Comparison of ENCODE assay signal across 8 mouse cellular contexts in the genomic region with DNA sequence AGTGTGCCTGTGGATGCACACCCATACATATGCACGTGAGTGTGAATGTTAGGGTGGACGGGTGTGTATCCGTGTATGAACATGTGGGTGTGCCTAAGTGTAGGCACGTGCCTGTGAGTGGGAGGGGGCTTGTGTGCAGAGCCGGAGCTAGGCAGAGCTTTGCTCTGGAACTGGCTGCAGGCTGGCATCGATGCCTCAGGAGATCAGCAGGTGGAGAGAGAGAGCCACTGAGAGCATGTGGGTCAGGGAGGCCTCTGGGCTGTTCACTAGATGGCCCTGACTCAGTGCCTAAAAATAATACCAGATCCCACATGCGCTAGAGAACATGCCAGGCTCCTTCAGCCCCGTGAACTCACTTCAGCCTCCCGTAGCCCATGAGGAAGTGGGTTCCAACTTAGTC. TPM values are rescaled to one million over a fixed set of nuclear protein-coding genes. Genes with fewer than 3 reads are reported as not detected.
DNase-seq lines count a peak whose midpoint lies in the region; ATAC-seq and TF ChIP-seq lines count a peak whose summit lies in the region.

No protein-coding gene starts in this region.

- WGBS in hindbrain, embryonic 10.5 days, result 62% methylated on average over 9 of the region's 9 CpGs
- 58% methylated on average over 9 of the region's 9 CpGs for WGBS in midbrain, postnatal 0 days
- 28% methylated on average over 9 of the region's 9 CpGs for WGBS in thymus, adult 2 months

- in situ Hi-C loops in CH12.LX (cut with MboI; ENCODE audit: low pct_ligation_motif_present, low pct_unique_long_range_greater_than_20kb, low sequenced_read_pairs), result no loop called here

- H3K27ac ChIP-seq in CH12.LX (ENCODE audit: insufficient read depth, low read depth), result no peak overlapping the region
- peak overlapping the region; percentile 78 for H3K27ac ChIP-seq in hindbrain, embryonic 10.5 days
- no peak overlapping the region; the same call in 1 of the 2 replicates for H3K27ac ChIP-seq in midbrain, postnatal 0 days (ENCODE audit: low read depth, low read length)
- H3K27ac ChIP-seq in thymus, adult 2 months (ENCODE audit: control insufficient read depth, insufficient read depth, low read length), result no peak overlapping the region

- no peaks in the 10 kb centered on the region for H3K27me3 ChIP-seq in CH12.LX (replicated peaks)
- H3K27me3 ChIP-seq in hindbrain, embryonic 10.5 days (ENCODE audit: insufficient read depth, poor library complexity, severe bottlenecking), result peaks cover 11% of the 10 kb centered on the region
- H3K27me3 ChIP-seq in midbrain, postnatal 0 days (ENCODE audit: insufficient read depth, low read length), result no peaks in the 10 kb centered on the region
- H3K27me3 ChIP-seq in thymus, adult 2 months (ENCODE audit: control insufficient read depth, insufficient read depth, low read length), result no peaks in the 10 kb centered on the region

- H3K4me2 ChIP-seq in CH12.LX (ENCODE audit: insufficient read depth, low read depth, poor library complexity, severe bottlenecking), result peak overlapping the region; percentile 44; the same call in 1 of the 2 replicates
- no peak overlapping the region for H3K4me2 ChIP-seq in midbrain, postnatal 0 days (ENCODE audit: low read depth, low read length, poor library complexity, severe bottlenecking)

- peak; percentile 70 to 77 for DNase-seq in heart, adult 18-20 months
- no peak for DNase-seq in heart, adult 8-10 months (ENCODE audit: low spot score)
- peak; percentile 71 for DNase-seq in CH12.LX (ENCODE audit: extremely low read depth)
- peak; percentile 83 to 85 for DNase-seq in cerebellum, postnatal 25 days
- DNase-seq in hindbrain, embryonic 10.5 days (ENCODE audit: low spot score), result no peak
- DNase-seq in midbrain, postnatal 0 days (ENCODE audit: low spot score), result peak; percentile 52
- no peak for DNase-seq in urinary bladder, adult 2 months (ENCODE audit: low spot score)
- no peak for DNase-seq in thymus, adult 2 months

- H3K36me3 ChIP-seq in CH12.LX (replicated peaks in 1 of 2; ENCODE audit: control insufficient read depth in 1 of 2, insufficient read depth in 1 of 2, low read length in 1 of 2), result no peaks in the 10 kb centered on the region
- H3K36me3 ChIP-seq in hindbrain, embryonic 10.5 days, result no peaks in the 10 kb centered on the region
- no peaks in the 10 kb centered on the region for H3K36me3 ChIP-seq in midbrain, postnatal 0 days (ENCODE audit: insufficient read depth, low read length)
- H3K36me3 ChIP-seq in thymus, adult 2 months (ENCODE audit: control insufficient read depth, insufficient read depth, low read length), result no peaks in the 10 kb centered on the region

- peak; percentile 86 for TF ChIP-seq RAD21 in CH12.LX (IDR thresholded peaks at IDR 0.05; ENCODE audit: low read depth, low read length)

- ATAC-seq in midbrain, postnatal 0 days (ENCODE audit: low FRiP score), result 0 out of 2 replicates have a peak, but pooled peaks have one; percentile 7

- H3K4me1 ChIP-seq in CH12.LX (ENCODE audit: control insufficient read depth in 1 of 2, insufficient read depth in 2 of 2), result peaks cover 38 to 65% of the 10 kb centered on the region in 2 experiments
- H3K4me1 ChIP-seq in hindbrain, embryonic 10.5 days (replicated peaks), result peaks cover 96% of the 10 kb centered on the region
- peaks cover 22% of the 10 kb centered on the region for H3K4me1 ChIP-seq in midbrain, postnatal 0 days (ENCODE audit: insufficient read depth, low read length)
- H3K4me1 ChIP-seq in thymus, adult 2 months (replicated peaks; ENCODE audit: control insufficient read depth, insufficient read depth, low read length), result no peaks in the 10 kb centered on the region

- no peak for TF ChIP-seq EP300 in CH12.LX (IDR thresholded peaks at IDR 0.05; ENCODE audit: low read length)

- H3K4me3 ChIP-seq in CH12.LX (replicated peaks in 1 of 3; ENCODE audit: low read depth in 2 of 3, low read length in 2 of 3, poor library complexity in 1 of 3), result no peak overlapping the region
- no peak overlapping the region for H3K4me3 ChIP-seq in hindbrain, embryonic 10.5 days
- H3K4me3 ChIP-seq in midbrain, postnatal 0 days (ENCODE audit: low read depth, low read length), result no peak overlapping the region
- H3K4me3 ChIP-seq in thymus, adult 2 months (ENCODE audit: control insufficient read depth, insufficient read depth, low read length), result no peak overlapping the region

- dilution Hi-C loops in CH12.LX (cut with MboI; ENCODE audit: extremely low pct_ligation_motif_present, extremely low pct_unique_long_range_greater_than_20kb, low sequenced_read_pairs), result no loop called here

- H3K9me3 ChIP-seq in CH12.LX (replicated peaks; ENCODE audit: low read length), result no peaks in the 10 kb centered on the region
- no peaks in the 10 kb centered on the region for H3K9me3 ChIP-seq in hindbrain, embryonic 10.5 days
- no peaks in the 10 kb centered on the region for H3K9me3 ChIP-seq in midbrain, postnatal 0 days (ENCODE audit: low read length)

- TF ChIP-seq POLR2A in CH12.LX (IDR thresholded peaks at IDR 0.05; ENCODE audit: low read depth, low read length), result no peak
- TF ChIP-seq POLR2A in thymus, adult 2 months (IDR thresholded peaks at IDR 0.05; ENCODE audit: control insufficient read depth, extremely low read depth, insufficient read depth, low read length, poor library complexity), result no peak

- H3K79me2 ChIP-seq in CH12.LX (replicated peaks; ENCODE audit: control insufficient read depth, extremely low read depth, insufficient read depth, poor library complexity, severe bottlenecking), result no peaks in the 10 kb centered on the region

- peak; percentile 29 to 83 for TF ChIP-seq CTCF in CH12.LX (conservative IDR thresholded peaks at IDR 0.05 in 1 of 2, IDR thresholded peaks at IDR 0.05 in 1 of 2; ENCODE audit: low read depth in 2 of 2, low read length in 2 of 2)
- TF ChIP-seq CTCF in midbrain, postnatal 0 days (IDR thresholded peaks at IDR 0.05), result peak; percentile 68
- TF ChIP-seq CTCF in thymus, adult 2 months (IDR thresholded peaks at IDR 0.05; ENCODE audit: borderline replicate concordance, control insufficient read depth, extremely low read depth, insufficient read depth, low read length, poor library complexity), result no peak

- H3K9ac ChIP-seq in CH12.LX (ENCODE audit: insufficient read depth, low read depth), result no peak overlapping the region
- H3K9ac ChIP-seq in midbrain, postnatal 0 days (replicated peaks; ENCODE audit: low read length, poor library complexity, severe bottlenecking), result no peak overlapping the region

TF ChIP-seq in CH12.LX, 34 proteins besides CTCF, POLR2A, EP300 and RAD21 (continues in another document):
- no peak for TF ChIP-seq UBTF (IDR thresholded peaks at IDR 0.05; ENCODE audit: low read depth, low read length)
- peak; percentile 98 for TF ChIP-seq MEF2A (IDR thresholded peaks at IDR 0.05; ENCODE audit: borderline replicate concordance, low read depth, low read length)
- peak; percentile 73; the same call in 1 of the 2 replicates for TF ChIP-seq ZC3H11A (IDR thresholded peaks at IDR 0.05; ENCODE audit: low read depth, low read length)
- TF ChIP-seq POLR2AphosphoS2 (IDR thresholded peaks at IDR 0.05; ENCODE audit: low read depth, low read length), result no peak
- no peak for TF ChIP-seq MXI1 (IDR thresholded peaks at IDR 0.05; ENCODE audit: low read depth, low read length)
- no peak for TF ChIP-seq HCFC1 (IDR thresholded peaks at IDR 0.05; ENCODE audit: low read depth, low read length)
- 0 out of 2 replicates have a peak, but pooled peaks have one; percentile 62 for TF ChIP-seq NELFE (IDR thresholded peaks at IDR 0.05; ENCODE audit: low read depth, low read length)
- TF ChIP-seq KAT2A (IDR thresholded peaks at IDR 0.05; ENCODE audit: insufficient replicate concordance, low read length), result no peak
- peak; percentile 75 for TF ChIP-seq MAZ (IDR thresholded peaks at IDR 0.05; ENCODE audit: low read depth, low read length)
- TF ChIP-seq MYC (IDR thresholded peaks at IDR 0.05; ENCODE audit: low read depth, low read length), result peak; percentile 63; the same call in 1 of the 2 replicates
- TF ChIP-seq TCF12 (IDR thresholded peaks at IDR 0.05; ENCODE audit: low read depth, low read length), result peak; percentile 20; the same call in 1 of the 2 replicates
- no peak for TF ChIP-seq TBP (conservative IDR thresholded peaks at IDR 0.05; ENCODE audit: low read depth, low read length)
- TF ChIP-seq GABPA (IDR thresholded peaks at IDR 0.05; ENCODE audit: insufficient replicate concordance, low read depth, low read length), result no peak
- TF ChIP-seq IRF4 (IDR thresholded peaks at IDR 0.05; ENCODE audit: low read depth, low read length), result peak; percentile 48; the same call in 1 of the 2 replicates
- TF ChIP-seq CHD2 (IDR thresholded peaks at IDR 0.05; ENCODE audit: low read length), result no peak
- peak; percentile 40; the same call in 1 of the 2 replicates for TF ChIP-seq ETS1 (conservative IDR thresholded peaks at IDR 0.05; ENCODE audit: low read depth, low read length)
- TF ChIP-seq MAX (IDR thresholded peaks at IDR 0.05; ENCODE audit: low read length), result peak; percentile 86; the same call in 1 of the 2 replicates
- peak; percentile 95 for TF ChIP-seq BHLHE40 (IDR thresholded peaks at IDR 0.05; ENCODE audit: low read depth, low read length)
- no peak for TF ChIP-seq ZKSCAN1 (IDR thresholded peaks at IDR 0.05; ENCODE audit: borderline replicate concordance, low read depth, low read length)
- TF ChIP-seq MAFK (IDR thresholded peaks at IDR 0.05; ENCODE audit: insufficient replicate concordance, low read length), result no peak
- no peak for TF ChIP-seq ZNF384 (IDR thresholded peaks at IDR 0.05; ENCODE audit: low read depth, low read length)
- TF ChIP-seq USF2 (conservative IDR thresholded peaks at IDR 0.05; ENCODE audit: low read depth, low read length), result no peak
- TF ChIP-seq CHD1 (IDR thresholded peaks at IDR 0.05; ENCODE audit: low read depth, low read length), result no peak
- peak; percentile 32; the same call in 1 of the 2 replicates for TF ChIP-seq NRF1 (IDR thresholded peaks at IDR 0.05; ENCODE audit: low read depth, low read length)
- no peak for TF ChIP-seq ZMIZ1 (IDR thresholded peaks at IDR 0.05; ENCODE audit: low read depth, low read length)
- TF ChIP-seq SIN3A (IDR thresholded peaks at IDR 0.05; ENCODE audit: low read length), result no peak

RNA-seq across cellular contexts. Expression of gene Dab2ip, which starts 51.3 kb away (rescaled TPM):
- total RNA-seq in heart, adult 18-20 months (2021), result 10 to 100 TPM; 42.4 to 44.1 TPM
- 10 to 100 TPM; 41.4 to 47.5 (median 46.5) TPM for total RNA-seq in heart, adult 8-10 months (2022)
- total RNA-seq in CH12.LX (2012; rRNA removed) (13.7 and 15.6 TPM in 2 replicates), CH12.LX (2014; rRNA removed) (4.3 and 4.9 TPM in 2 replicates)
- polyA plus RNA-seq in CH12.LX (2012; ENCODE audit: insufficient read length, low read depth), result 7.5 and 7.8 TPM in 2 replicates
- 26.9 and 28.8 TPM in 2 replicates for polyA plus RNA-seq in hindbrain, embryonic 10.5 days (2016; fragmentation: Nextera tagmentation; extraction: Ambion mirVana)
- total RNA-seq in midbrain, postnatal 0 days (2014; rRNA removed), result 161 and 175 TPM in 2 replicates
- 71.5 and 73.3 TPM in 2 replicates for polyA plus RNA-seq in midbrain, postnatal 0 days (2015; fragmentation: Nextera tagmentation; extraction: Ambion mirVana)
- 65.2 and 77.8 TPM in 2 replicates for polyA plus RNA-seq in urinary bladder, adult 2 months (2012; rRNA removed)
- 36.2 and 38.8 TPM in 2 replicates for polyA plus RNA-seq in thymus, adult 2 months (2012; rRNA removed)

Comparison
In these comparisons a context has a peak if more than half of its experiments do, and no peak if none do; other contexts are left out.
1. DNase-seq: peak in heart, adult 18-20 months (2 of 2), CH12.LX (single experiment), cerebellum, postnatal 25 days (2 of 2) and midbrain, postnatal 0 days (single experiment); none in heart, adult 8-10 months (single experiment), hindbrain, embryonic 10.5 days (single experiment), urinary bladder, adult 2 months (single experiment) and thymus, adult 2 months (single experiment).